Mouse (Mus musculus): ENCODE measurements at regions not wholly inside any gene's neighbourhood (a gene's known extent, or its start where the extent isn't known, plus 50 kb on each side); places are given as distances from the start of the nearest gene placed in this dataset.

DNA sequence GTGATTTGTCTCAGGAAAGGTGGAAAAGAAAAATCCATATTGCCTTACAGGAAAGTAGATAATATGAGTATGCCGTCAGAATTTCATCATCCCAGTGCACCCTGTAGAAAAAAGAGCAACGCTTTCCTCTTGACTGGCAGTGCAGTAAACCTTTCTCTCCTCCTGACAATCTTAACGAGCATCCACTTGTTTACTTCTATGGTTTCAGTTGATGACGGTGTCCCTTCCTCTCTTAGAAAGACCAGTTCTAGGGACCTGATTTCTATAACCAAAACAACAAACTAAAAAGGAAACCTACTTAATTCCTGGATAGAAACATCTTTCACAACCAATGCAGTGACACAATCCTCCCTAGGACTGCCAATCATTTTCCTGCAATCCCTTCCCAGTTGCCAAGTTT, 714.3 kb upstream of the Cited2 start:
- no peak for DNase-seq

DNA sequence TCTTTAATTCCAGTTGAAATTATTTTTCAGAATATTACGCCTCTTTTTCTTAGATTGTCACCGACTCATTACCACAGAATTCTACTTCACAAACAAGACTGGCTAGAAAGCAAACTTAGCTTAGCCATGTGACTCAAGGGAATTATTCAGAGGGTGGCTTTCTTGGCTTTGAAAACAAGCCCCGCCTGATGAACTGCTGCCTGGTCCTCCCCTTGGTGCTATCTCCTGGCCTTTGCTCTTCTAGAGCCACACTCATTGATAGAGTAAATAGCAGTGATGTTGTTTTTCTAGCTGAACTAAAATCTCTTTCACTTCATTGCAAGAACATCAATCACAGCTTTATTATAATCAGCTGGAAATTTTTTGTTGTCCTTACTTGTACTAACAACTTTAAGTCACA, 713.0 kb upstream of the Cited2 start:
- DNase-seq: no peak

DNA sequence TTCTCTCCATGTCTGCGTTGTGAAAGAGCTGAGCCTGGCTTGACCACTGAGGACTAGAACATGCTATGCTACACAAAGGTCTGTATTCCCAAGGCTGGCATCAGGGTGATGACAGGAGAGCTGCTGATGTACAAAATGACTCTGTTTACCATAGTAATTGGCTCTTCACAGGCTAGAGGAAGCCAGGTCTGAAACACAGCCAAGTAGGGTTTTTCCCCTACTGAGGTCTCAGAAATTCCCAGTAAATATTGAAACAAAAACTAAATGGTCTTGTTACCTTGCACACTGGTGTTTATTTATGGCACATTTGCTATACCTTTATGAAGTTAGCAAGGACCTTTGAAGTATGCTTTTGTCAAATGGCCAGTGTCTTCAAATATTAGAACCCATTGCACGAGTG, 711.1 kb upstream of the Cited2 start:
- DNase-seq: no peak

DNA sequence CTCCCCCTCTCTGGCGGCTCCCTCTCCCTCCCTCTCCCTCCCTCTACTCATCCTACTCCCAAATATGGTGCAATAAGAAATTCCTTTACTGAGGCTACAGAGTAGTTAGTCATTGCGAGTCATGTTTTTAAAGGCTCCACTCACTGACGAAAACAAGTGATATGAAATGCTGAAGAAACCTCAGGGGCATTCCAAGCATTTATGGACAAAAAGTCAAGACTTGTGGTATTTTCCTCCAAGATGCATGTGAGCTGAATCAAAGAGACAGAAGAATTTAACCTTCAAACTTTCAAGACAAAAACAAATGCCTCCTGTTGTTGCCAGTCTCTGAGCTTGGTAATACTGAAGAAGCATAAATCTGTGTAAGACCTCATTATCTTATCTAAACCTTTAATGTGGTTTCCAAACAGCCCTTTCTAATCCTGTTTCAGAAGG, 710.5 kb upstream of the Cited2 start:
- DNase-seq: no peak

DNA sequence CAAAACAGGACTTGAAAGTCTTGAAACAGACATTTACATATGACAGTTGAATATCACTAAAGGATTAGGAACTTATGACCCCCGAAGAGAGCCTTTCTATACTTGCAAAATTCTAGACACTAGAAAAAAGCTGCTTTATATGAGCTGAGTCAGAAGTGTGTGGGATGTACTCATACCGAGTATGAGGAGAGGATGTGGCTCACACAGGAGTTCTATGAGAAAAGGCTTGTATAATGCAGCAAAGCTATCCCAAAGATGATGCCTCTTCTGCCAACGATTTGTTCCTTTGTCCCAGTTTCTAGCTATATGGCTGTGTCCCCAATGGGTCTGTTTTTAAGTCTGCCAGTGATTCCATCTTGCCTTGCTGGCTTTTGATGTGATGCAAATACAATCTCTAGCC, 708.2 kb upstream of the Cited2 start:
- DNase-seq: no peak

DNA sequence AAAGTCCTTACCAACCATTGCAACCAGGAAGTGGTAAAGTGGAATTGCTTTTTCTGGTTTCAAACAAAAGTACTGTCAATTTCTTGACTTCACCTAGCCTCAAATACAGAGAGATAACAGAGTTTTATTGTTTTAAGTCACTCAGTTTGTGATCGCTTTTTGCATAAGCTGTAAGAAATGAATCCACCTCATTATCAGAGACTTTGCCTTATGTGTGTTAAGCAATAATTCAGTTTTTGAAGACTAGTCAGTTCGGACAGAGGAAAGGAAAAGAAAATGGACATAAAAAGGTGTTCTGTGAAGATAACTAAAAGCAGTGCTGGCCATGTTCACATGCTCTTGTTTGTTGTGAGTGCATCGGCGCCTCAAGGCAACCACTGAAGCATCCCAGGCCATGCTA, 706.2 kb upstream of the Cited2 start:
- DNase-seq: no peak

DNA sequence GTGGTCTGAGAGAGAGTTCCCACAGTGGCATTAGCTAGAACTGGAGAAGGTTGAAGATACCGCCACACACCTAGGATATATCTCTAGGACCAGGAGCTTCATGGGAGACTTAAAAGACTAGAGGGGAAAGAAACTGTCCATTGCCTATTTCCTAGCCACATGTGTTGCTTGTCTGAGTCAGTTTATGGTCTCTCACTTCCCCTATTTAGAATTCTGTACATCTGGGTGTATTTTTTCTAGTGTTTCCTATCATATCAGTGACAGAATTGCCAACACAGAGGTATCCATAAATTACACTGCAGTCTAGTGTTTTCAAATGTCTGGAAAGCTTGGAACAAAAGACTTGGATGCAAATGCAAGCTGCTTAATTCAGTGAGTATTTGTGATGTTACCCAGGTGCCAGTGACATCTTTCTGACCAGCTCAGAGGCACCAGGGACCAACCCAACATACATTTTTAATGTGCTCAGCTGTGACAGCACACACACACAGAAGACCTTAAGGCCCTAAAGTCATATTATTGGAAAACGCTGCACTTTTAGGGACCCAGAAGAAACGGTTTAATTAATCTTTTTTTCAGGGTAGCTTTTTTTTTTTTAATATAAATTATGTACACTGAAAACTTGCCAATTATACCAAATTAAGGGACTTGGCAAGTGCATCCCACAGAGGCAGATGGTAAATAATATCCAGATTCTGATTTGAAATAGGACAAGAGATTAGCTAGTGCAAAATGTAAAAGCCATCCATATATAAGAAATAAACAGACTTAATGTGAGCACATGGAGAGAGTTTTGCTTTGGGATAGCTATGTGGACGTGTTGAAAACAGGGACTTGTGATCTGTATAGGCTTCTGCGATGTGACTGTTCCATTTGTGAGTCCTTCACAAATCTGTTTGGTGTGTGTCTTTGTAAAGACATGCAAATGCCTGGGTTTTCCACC, 700.5 kb upstream of the Cited2 start:
- DNase-seq: no peak

DNA sequence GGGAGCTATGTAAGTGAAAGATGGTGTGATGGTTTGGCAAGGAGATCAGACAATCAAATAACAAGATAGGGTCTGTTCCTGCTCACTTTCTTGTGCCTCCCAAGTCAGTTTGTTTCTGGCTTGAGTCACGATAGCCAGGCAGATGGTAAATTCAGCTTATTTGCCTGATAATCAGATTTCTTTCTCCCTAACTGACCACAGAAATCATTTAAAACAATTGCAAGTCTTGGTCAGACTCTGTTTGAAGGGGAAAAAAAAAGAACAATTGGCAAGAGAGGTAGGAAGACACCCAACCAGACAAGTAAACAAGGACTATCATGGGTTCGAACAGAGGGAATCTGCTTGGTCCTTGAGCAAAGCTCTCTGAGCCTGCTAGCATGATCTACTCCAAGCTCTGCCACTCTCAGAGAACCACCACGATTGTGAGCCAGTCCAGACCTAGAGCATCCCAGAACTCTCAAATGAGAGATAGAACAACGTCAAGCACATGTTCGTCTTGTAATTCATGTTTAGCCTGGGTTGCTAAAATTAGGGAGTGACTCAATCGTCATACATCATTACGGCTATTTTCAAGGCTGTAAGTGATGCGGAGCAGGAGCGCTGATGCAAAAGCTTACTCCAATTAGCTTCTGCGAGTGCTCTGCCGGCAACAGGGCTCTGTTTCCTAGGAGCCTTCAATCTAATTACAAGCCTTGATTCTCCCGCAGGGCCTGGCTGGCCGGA, 699.3 kb upstream of the Cited2 start:
- DNase-seq: no peak

DNA sequence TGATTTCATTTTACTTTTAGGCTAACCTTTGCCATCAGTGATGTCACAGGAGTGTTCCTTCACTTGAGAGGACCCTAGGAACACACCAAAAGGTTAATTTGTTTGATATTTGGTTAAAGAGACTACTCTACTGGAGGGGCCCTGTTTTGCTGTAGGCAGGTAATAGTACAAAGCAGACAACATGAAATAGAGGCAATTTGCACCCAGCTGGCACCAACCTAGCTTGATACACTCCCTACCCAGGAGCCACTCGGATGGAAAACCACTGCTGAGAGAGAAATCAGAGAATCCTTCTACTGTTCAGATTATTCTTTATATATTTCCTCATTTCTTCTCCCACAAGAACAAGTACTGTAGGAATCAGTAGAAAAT, 698.7 kb upstream of the Cited2 start:
- no peak for DNase-seq

DNA sequence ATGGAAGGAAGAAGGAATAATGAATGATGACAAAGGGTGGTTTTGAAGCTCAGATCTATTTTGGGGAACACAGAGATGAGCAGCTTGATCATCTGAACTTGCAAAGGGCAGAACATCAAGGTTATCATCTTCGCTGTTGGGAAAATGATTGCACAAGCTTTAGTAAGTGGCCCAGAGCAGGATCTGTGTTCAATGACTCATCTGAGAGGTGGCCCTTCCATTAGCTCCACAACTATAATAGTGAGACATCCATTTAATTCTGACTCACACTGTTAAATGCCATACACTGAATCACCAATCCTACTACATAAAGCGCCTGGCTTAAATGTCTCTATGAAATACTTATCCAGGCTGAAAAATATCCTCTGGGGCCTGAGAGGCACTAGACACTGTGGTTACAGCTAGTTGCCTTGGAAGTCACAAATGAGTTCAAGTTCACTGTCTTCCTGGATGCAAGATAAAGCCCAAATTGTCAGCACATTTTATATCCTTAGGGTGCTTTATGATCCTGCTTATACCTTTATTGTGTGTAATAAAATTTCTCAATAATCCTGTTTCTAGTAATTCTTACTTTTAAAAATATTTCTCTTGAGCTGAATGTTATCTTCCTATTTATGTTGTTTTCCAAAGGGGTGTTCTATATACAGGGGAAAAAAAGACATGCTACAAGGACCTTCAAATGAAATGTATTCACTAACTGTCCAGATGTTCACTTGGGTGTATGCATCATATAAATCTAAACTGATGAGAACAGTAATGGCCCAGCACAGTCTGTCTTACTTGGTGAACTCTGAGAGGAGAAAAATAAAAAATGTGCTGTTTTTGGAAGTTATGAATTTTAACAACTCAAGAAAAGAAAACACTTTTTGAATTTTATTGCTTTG, 687.9 kb upstream of the Cited2 start:
- no peak for DNase-seq

DNA sequence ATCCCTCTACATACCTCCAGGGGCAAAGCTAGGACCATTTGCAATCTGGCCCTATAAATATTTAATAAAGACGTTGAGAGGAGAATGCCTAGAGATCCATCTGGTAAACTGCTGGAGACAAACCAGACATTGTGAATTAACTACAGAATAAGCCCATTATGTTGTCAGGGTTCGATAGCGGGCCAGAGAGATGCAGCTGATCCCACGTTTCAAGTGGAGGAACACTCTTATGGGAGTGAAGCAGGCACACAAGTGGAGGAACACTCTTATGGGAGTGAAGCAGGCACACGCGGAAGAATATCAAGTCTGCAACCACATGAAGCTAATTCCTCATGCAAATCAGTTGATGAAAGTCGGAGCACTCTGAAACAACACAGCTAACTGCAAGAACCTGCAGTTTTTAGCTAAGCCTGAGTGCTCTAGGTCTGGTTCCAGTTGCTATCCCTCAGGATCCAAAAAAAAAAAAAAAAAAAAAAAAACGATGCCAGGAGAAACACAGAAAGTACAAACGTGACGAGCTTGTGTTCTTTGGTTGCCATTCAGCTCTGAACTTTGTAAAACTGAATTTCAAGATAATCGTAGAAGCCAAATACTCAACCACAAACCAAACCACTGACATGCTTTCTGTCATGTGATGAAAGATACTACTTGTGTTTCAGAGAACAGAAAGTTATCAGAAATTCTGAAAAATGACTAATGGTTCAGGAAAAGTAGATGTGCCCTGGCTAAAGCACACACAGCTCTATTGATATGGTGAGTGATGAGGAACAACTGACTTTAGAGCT, 684.6 kb upstream of the Cited2 start:
- DNase-seq: no peak

DNA sequence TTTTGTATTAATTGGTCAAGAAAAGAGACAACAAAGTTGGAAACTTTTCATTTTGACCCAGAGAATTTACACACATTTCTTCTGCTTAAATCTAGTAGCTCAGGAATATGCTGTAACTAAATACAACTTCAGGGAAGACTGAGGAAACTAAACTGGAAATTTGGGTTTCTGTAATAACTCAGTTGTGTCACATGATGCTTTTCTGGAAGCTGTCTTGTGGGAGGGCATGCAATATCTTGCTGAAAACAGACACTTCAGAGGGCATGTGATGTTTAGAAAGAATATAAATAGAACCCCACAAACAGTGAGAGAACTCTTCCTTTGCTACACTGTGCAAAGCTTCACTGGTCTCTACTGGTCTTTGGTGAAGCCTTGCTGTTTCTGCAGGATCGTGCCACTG, 680.9 kb upstream of the Cited2 start:
- no peak for DNase-seq

DNA sequence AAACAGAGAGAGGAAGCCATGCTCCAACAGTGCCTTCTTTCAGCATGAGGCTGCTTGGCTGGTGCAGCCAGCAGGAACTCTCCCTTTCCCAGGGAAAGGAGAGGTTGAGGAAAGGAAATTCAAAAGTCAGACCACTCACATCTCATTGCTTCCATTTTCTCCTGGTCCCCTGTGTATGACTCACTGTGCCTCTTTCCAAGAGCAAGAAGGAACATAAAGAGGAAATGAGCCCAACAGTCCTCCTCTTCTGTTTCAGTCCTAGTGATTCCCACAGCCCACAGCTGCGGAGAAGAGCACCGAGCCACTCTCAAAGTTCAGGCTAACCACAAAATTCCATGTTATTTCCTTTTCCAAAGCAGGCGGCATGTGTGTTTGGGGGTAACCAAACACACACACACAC, 680.0 kb upstream of the Cited2 start:
- DNase-seq: no peak

DNA sequence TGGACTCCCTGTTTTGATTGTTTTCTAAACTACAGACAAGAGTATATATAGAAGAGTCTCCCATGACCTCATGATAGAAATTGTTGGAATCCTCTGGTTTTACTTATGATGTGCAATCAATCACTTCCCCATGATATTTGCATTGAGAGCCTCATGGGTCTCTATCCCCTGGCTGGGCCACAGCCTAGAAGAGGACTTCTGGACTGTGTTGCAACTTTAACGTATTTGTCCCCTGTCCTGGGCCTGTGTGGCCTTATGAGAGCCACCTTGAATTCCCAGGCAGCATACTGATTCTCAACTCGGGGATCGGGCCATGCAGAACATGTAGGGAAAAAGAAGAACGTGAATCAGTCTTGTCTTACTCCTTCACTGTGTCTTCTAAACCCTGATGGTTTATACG, 676.3 kb upstream of the Cited2 start:
- DNase-seq: no peak

DNA sequence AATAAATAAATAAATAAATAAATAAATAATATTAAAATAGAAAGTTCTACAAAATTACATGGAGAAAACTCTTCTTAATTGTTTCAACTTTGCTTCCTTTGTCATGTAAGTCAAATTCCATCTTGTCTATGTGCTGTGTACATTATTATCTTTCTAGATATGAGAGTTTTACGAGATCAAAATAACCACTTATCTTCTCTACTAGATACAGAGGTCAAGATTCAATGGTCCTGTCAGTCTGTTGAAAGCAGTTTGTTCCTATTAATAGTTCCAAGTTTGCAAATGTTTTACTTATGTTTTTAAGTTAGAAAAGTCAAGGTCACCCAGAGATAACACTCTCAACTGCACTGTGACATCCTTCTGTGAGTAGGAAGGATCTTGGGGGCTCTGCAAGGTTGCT, 650.1 kb upstream of the Cited2 start:
- no peak for DNase-seq

DNA sequence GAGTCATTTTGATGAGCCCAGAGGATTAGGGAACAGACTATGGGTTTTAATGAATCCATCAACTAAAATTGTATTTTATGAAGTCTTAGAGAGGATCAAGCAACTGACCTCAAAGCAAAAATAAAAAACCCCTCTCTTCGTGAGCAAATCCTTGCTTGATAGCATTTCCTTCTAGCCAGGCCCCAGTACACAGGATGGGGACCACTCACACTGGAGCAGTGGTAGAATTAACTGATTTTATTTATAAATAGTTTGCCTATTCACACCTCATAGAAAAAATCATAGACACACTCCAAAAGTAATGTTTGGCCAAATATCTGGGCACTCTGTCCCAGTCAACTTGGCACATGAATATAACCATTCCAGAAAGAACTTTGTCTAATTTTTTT, 649.0 kb upstream of the Cited2 start:
- DNase-seq: no peak

DNA sequence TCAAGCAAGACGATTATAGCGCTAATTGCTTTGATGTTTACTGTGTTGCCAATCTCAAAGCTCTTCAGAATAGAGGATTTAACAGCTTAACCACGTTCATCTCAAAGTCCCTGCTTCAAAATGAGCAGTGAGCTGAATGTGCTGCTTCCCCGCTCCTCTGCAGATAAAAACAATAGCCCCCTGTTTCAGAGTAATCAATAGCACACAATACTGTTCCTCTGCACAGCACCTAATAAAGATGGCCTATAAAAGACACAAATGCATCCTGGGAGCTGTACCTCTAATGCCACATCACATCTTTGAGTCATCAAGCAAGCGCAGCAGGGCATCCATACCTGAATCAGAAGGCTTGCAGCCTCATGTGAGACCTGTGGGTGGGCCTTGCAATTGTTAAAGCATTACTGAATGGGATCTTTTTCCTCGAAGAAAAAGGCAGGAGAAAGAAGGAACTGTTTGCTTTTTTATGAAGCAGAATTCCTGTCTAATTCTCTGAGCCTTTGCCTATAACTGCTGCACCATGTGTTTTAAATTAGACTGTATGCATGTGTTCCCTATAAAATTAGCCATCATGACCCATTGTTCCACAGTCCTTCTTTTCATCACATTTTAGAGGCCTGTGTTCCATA, 648.5 kb upstream of the Cited2 start:
- no peak for DNase-seq

DNA sequence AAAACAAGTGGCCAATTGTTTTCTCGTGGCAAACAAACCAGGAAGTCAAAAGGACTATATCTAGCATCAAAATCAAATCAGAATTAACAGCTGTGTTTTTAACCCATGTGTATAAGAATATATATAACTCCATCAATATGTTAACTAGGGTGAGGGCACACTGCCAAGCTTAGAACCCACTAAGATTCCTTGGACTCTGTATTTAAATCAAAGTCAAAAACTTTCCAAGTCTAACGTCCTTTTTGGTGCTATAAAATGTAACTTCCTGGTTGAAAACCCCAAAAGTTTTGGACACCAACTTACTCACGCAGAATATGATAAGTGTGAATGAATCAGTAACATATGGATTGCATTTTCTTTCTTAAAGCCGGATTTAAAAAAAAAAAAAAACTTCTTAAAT, 647.9 kb upstream of the Cited2 start:
- no peak for DNase-seq

DNA sequence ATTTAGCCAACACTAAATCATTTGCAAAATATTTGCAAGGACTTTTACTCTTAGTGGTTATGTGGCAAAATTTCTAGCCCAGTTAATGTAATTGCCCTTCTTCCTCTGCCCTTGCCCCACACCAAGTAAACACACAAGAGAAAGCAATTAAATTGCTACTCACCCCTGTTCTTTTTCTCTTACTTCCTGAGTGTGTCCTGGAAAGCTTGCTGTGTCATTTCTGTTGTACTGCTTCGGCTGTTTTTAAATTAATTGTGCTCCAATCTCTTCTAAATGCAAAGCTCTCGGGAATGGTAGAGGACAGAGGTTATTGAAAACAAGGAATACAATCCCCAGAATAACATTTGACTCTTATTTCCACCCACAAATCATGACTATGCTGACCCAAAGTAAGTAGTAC, 647.4 kb upstream of the Cited2 start:
- DNase-seq: no peak

DNA sequence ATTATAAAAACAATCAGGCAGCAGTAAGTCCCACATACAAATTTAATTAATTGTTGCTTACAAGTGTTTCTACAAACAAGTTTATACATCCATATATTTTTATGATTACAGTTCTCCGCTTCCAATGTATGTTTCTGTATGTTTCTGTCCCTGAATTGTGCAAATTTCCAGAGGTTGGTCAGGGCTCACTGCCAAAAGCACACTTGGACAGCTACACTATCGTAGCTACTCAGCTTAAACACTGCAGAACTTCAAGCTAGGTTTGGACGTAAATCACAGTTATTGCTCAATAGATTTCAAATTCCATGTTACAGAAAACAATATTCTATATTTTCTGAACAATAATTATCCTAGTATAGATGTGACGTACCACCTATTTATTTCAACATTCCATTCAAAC, 646.8 kb upstream of the Cited2 start:
- no peak for DNase-seq

DNA sequence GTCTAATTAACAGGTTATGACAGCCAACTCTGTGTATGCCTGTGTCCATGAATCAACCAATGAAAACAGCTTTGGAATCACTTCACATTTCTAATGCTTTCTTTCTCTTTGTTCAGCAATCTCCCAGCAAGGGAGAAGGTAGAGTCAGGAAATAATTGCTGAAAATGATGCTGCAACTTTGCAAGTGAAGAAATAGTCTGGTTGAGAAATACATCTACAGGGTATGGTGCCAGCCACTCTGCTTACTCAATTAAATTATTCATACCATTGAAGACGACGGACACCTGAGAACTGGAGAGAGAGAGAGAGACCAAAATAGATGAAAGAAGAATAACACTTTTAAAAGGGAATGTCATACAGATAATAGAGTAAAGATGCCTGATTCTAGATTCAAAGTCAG, 645.4 kb upstream of the Cited2 start:
- DNase-seq: no peak

DNA sequence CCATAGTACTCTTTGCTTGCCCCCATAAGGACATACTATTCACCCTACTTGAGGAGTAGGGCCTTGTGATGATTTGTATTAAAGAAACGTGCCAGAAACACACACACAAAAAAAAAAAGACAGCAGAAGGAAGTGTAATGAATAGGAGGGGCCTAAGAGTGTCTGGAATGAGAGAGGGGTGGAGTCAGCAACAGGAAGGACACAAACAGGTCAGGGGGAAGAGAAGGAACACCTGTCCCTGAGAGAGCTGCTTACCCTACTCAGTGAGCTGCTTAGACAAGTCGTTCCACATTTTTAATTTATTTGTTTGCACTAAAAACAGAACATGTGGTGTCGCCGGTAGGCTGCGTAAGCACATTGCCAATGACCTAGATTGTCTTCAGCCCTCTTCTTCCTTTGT, 642.2 kb upstream of the Cited2 start:
- no peak for DNase-seq
